Mouse (Mus musculus): ENCODE results near the gene Cped1. TPM values are rescaled to one million over a fixed set of nuclear protein-coding genes. Genes with fewer than 3 reads are reported as not detected.
A peak's percentile ranks its signal among the peaks of the same experiment; 100 is the strongest.

Gene Cped1
- polyA plus RNA-seq, 1 experiment from 2014 or later, result 3.0 TPM

GRCm38 (mm10) chr6:22071323-22071840, 85.7 kb downstream of the Cped1 start:
- no peak overlapping the region for H3K4me3 ChIP-seq
- WGBS, result 37% methylated on average over 4 of the region's 4 CpGs
- no peak overlapping the region for H3K9ac ChIP-seq
- peak; percentile 69 for ATAC-seq
- no peaks in the 10 kb centered on the region for H3K27me3 ChIP-seq
- H3K36me3 ChIP-seq (ENCODE audit: poor library complexity, severe bottlenecking), result no peaks in the 10 kb centered on the region
- no peaks in the 10 kb centered on the region for H3K4me1 ChIP-seq
- H3K4me2 ChIP-seq, result 0 out of 2 replicates have a peak overlapping the region, but pooled peaks have one; percentile 14
- H3K9me3 ChIP-seq (replicated peaks), result no peaks in the 10 kb centered on the region
- no peak overlapping the region for H3K27ac ChIP-seq

DNA sequence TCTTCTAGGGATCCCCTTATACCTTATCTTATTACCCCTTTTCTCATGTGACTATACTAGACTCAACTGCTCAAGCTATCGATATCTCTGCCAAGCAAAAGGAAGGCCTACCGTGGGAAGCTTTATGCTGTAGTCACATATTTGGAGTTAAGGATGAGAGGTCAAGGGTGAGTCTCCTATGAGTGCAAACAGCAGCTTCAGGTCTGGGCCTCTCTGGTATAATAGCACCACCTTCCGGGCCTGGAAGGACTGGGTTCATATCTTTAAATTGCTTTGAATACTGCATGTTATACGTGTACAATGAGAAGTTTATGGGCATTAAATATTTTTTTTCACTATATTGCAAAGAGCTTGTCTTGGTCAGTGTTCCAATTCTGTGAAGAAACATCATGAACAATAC, 87.0 kb downstream of the Cped1 start:
- H3K4me3 ChIP-seq, result no peak overlapping the region
- H3K4me2 ChIP-seq, result no peak overlapping the region
- no peaks in the 10 kb centered on the region for H3K9me3 ChIP-seq (replicated peaks)
- ATAC-seq, result no peak
- 79% methylated on average over 4 of the region's 4 CpGs for WGBS
- no peaks in the 10 kb centered on the region for H3K36me3 ChIP-seq (ENCODE audit: poor library complexity, severe bottlenecking)
- H3K27ac ChIP-seq, result no peak overlapping the region
- no peaks in the 10 kb centered on the region for H3K4me1 ChIP-seq
- no peaks in the 10 kb centered on the region for H3K27me3 ChIP-seq
- H3K9ac ChIP-seq, result no peak overlapping the region

DNA sequence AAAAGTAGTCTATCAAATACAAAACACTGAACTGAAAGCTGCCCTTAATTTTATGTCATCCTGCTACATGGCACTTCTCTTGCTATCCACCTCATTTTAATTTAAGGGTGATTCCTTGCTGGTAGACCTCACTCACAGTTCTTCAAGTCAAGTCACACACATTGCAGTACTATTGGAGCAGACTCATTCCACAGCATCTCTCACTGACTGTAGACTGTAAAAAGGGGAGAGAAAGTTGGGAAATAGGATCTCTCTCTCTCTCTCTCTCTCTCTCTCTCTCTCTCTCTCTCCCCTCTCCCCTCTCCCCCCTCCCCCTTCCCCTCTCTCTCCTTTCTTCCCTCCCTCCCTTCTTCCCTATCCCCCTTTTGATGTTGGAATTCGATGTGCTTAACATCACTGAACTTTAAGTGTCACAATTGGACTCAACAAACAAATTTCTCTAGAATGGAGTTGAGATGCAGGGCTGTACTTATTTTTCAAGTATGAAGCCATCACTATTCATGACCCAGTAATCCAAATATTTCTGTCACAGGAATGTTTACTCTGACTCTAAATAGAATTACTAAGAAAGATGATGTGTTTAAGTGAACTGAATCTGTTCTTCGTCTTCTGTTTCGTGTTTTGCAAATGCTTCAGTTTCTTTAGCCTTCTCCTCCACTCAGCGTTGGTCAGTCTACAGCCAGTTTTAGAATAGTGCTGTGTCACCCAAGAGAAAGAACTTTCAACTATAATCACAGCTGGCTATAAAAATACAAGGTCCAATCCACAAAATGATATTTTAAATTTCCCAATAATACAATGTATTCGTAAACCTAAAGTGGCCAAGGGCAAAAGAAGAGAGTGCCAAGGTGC, 88.7 kb downstream of the Cped1 start:
- 85% methylated on average over 5 of the region's 5 CpGs for WGBS
- H3K9me3 ChIP-seq (replicated peaks), result no peaks in the 10 kb centered on the region
- no peak overlapping the region for H3K4me3 ChIP-seq
- H3K4me2 ChIP-seq, result no peak overlapping the region
- H3K9ac ChIP-seq, result no peak overlapping the region
- H3K4me1 ChIP-seq, result no peaks in the 10 kb centered on the region
- no peak overlapping the region for H3K27ac ChIP-seq
- H3K27me3 ChIP-seq, result no peaks in the 10 kb centered on the region
- no peaks in the 10 kb centered on the region for H3K36me3 ChIP-seq (ENCODE audit: poor library complexity, severe bottlenecking)
- no peak for ATAC-seq

- 48% methylated on average over 7 of the region's 7 CpGs for WGBS
- Histone ChIP-seq H3K4me1 (no peaks in the 10 kb centered on the region), H3K4me2 (no peak overlapping the region), H3K27me3 (no peaks in the 10 kb centered on the region), H3K27ac (no peak overlapping the region), H3K9me3 (replicated peaks) (no peaks in the 10 kb centered on the region), H3K36me3 (ENCODE audit: poor library complexity, severe bottlenecking) (no peaks in the 10 kb centered on the region), H3K9ac (no peak overlapping the region), H3K4me3 (no peak overlapping the region)
- peak; percentile 45; the same call in 1 of the 2 replicates for ATAC-seq
Observed at GRCm38 (mm10) chr6:22078686-22079264, 93.1 kb downstream of the Cped1 start.

GRCm38 (mm10) chr6:22086056-22086455, 100.3 kb downstream of the Cped1 start:
- Histone ChIP-seq H3K4me2 (no peak overlapping the region), H3K27me3 (no peaks in the 10 kb centered on the region), H3K9ac (no peak overlapping the region), H3K9me3 (replicated peaks) (no peaks in the 10 kb centered on the region), H3K4me1 (no peaks in the 10 kb centered on the region), H3K27ac (no peak overlapping the region), H3K4me3 (no peak overlapping the region), H3K36me3 (ENCODE audit: poor library complexity, severe bottlenecking) (no peaks in the 10 kb centered on the region)
- ATAC-seq, result no peak
- 85% methylated on average over 5 of the region's 5 CpGs for WGBS

- Histone ChIP-seq H3K4me1 (no peaks in the 10 kb centered on the region), H3K4me2 (no peak overlapping the region), H3K27ac (no peak overlapping the region), H3K4me3 (no peak overlapping the region), H3K9me3 (replicated peaks) (no peaks in the 10 kb centered on the region), H3K9ac (no peak overlapping the region), H3K27me3 (no peaks in the 10 kb centered on the region), H3K36me3 (ENCODE audit: poor library complexity, severe bottlenecking) (no peaks in the 10 kb centered on the region)
- no peak for ATAC-seq
- 54% methylated on average over 17 of the region's 17 CpGs for WGBS
Observed at GRCm38 (mm10) chr6:22088346-22089064, 102.8 kb downstream of the Cped1 start.

DNA sequence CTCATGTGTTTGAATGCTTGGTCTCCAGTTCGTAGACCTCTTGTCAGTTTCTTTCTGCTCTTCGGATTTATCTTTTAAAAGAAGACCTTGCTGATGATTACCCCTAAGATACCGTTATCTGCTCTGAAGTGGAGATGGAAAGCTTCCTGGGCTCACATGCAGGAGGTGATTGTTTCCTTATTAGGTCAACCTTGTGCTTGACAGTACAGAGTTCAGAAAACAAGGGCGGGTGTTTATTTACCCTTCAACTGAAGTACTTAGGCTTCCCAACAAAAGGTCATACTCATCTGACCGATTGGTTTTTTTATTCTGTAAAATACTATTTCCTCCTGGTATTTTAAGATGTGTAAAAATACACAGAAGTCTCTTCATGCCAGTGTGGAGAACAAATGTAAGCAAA, 106.1 kb downstream of the Cped1 start:
- WGBS, result 87% methylated on average over 5 of the region's 5 CpGs
- Histone ChIP-seq H3K27me3 (no peaks in the 10 kb centered on the region), H3K36me3 (ENCODE audit: poor library complexity, severe bottlenecking) (no peaks in the 10 kb centered on the region), H3K4me3 (no peak overlapping the region), H3K9ac (no peak overlapping the region), H3K4me2 (no peak overlapping the region), H3K27ac (no peak overlapping the region), H3K9me3 (replicated peaks) (no peaks in the 10 kb centered on the region), H3K4me1 (no peaks in the 10 kb centered on the region)
- no peak for ATAC-seq

GRCm38 (mm10) chr6:22093792-22094191, 108.1 kb downstream of the Cped1 start:
- Histone ChIP-seq H3K27me3 (no peaks in the 10 kb centered on the region), H3K4me1 (no peaks in the 10 kb centered on the region), H3K36me3 (ENCODE audit: poor library complexity, severe bottlenecking) (no peaks in the 10 kb centered on the region), H3K9ac (no peak overlapping the region), H3K27ac (no peak overlapping the region), H3K9me3 (replicated peaks) (no peaks in the 10 kb centered on the region), H3K4me2 (no peak overlapping the region), H3K4me3 (no peak overlapping the region)
- ATAC-seq, result no peak
- WGBS, result 83% methylated on average over 5 of the region's 5 CpGs

- Histone ChIP-seq H3K36me3 (ENCODE audit: poor library complexity, severe bottlenecking) (no peaks in the 10 kb centered on the region), H3K9me3 (replicated peaks) (no peaks in the 10 kb centered on the region), H3K27me3 (peaks cover 3% of the 10 kb centered on the region; the same call in 1 of the 2 replicates), H3K4me3 (no peak overlapping the region), H3K27ac (no peak overlapping the region), H3K4me1 (no peaks in the 10 kb centered on the region), H3K4me2 (no peak overlapping the region), H3K9ac (no peak overlapping the region)
- WGBS, result 44% methylated on average over 2 of the region's 2 CpGs
- peak; percentile 51; the same call in 1 of the 2 replicates for ATAC-seq
Observed at GRCm38 (mm10) chr6:22097709-22098108, 112.0 kb downstream of the Cped1 start.

GRCm38 (mm10) chr6:22099832-22100231, 114.1 kb downstream of the Cped1 start:
- no peak overlapping the region for H3K4me2 ChIP-seq
- H3K9ac ChIP-seq, result no peak overlapping the region
- H3K4me1 ChIP-seq, result peaks cover 5% of the 10 kb centered on the region; the same call in 1 of the 2 replicates
- 78% methylated on average over 5 of the region's 5 CpGs for WGBS
- no peak overlapping the region for H3K27ac ChIP-seq
- no peak overlapping the region for H3K4me3 ChIP-seq
- H3K36me3 ChIP-seq (ENCODE audit: poor library complexity, severe bottlenecking), result no peaks in the 10 kb centered on the region
- peaks cover 3% of the 10 kb centered on the region; the same call in 1 of the 2 replicates for H3K27me3 ChIP-seq
- no peaks in the 10 kb centered on the region for H3K9me3 ChIP-seq (replicated peaks)
- ATAC-seq, result no peak

GRCm38 (mm10) chr6:22101939-22102338, 116.2 kb downstream of the Cped1 start:
- Histone ChIP-seq H3K27me3 (peaks cover 3% of the 10 kb centered on the region; the same call in 1 of the 2 replicates), H3K4me1 (peaks cover 5% of the 10 kb centered on the region; the same call in 1 of the 2 replicates), H3K27ac (no peak overlapping the region), H3K9ac (no peak overlapping the region), H3K9me3 (replicated peaks) (no peaks in the 10 kb centered on the region), H3K4me2 (no peak overlapping the region), H3K4me3 (no peak overlapping the region), H3K36me3 (ENCODE audit: poor library complexity, severe bottlenecking) (no peaks in the 10 kb centered on the region)
- 51% methylated on average over 3 of the region's 3 CpGs for WGBS
- no peak for ATAC-seq

DNA sequence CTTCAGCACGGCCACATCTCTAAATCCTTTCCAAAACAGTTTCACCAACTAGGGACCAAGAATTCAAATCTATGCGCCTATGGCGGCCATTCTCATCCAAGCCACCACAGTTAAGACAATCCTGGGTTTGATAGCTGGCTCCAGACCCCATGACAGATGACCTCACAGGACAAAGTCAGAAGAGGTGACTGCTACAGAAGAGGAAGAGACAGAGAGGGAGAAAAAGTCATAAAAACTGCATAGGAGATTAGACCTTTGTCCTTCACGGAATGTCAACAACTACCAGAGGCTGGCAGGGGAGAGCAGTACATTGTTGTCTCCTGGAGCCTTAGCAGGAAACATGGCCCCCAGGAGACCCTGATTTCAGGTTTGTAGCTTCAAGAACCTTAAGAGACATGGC, 117.0 kb downstream of the Cped1 start:
- H3K9me3 ChIP-seq (replicated peaks), result no peaks in the 10 kb centered on the region
- H3K4me2 ChIP-seq, result no peak overlapping the region
- no peak overlapping the region for H3K27ac ChIP-seq
- no peak for ATAC-seq
- H3K9ac ChIP-seq, result no peak overlapping the region
- peaks cover 5% of the 10 kb centered on the region; the same call in 1 of the 2 replicates for H3K4me1 ChIP-seq
- H3K36me3 ChIP-seq (ENCODE audit: poor library complexity, severe bottlenecking), result no peaks in the 10 kb centered on the region
- no peak overlapping the region for H3K4me3 ChIP-seq
- peaks cover 3% of the 10 kb centered on the region; the same call in 1 of the 2 replicates for H3K27me3 ChIP-seq
- WGBS, result 91% methylated on average over 4 of the region's 4 CpGs
